ENCODE assay signal across 27 mouse cellular contexts in the genomic region with DNA sequence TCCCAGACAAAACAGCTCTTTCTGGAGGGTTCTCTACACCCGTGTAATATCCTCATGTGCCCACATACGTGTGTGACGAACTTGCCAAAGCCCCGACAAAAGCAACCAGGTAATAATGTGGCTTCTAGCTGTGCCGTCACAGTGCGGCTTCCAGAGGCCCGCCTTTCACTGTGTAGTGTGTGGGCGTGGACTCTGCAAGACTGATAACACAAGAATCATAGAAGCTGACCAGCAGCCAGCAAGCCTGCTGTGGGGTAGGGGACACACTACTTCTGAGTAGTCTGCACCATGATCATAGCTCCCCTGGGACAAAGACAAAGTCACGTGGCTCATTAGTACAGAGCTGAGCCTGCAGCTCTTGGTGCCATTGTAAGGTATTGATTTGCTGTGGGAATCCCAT. TPM values are rescaled to one million over a fixed set of nuclear protein-coding genes. Genes with fewer than 3 reads are reported as not detected.
DNase-seq lines count a peak whose midpoint lies in the region; ATAC-seq lines count a peak whose summit lies in the region.
"Had no signal": no experiment of that assay in that cellular context is flagged by ENCODE, and none has a peak within 500 bp of the region (broad histone marks: within the 10 kb centered on the region; RNA-seq: fewer than 3 reads in every experiment).

No protein-coding gene starts in this region.

- no peaks in the 10 kb centered on the region for H3K9me3 ChIP-seq in heart, embryonic 14.5 days (ENCODE audit: control insufficient read depth, low read length)
- no peaks in the 10 kb centered on the region for H3K9me3 ChIP-seq in liver, embryonic 13.5 days (replicated peaks)
- H3K9me3 ChIP-seq in liver, embryonic 11.5 days (ENCODE audit: control insufficient read depth, low read length) = no peaks in the 10 kb centered on the region
- H3K9me3 ChIP-seq: forebrain, embryonic 12.5 days; hindbrain, embryonic 12.5 days; limb, embryonic 10.5 days; limb, embryonic 15.5 days; liver, embryonic 15.5 days; midbrain, embryonic 12.5 days had no signal

- peaks cover 3 to 10% of the 10 kb centered on the region in 2 experiments; a peak in 3 of 4 replicates for H3K4me1 ChIP-seq in heart, embryonic 14.5 days (ENCODE audit: control insufficient read depth in 2 of 2, insufficient read depth in 2 of 2, low read length in 2 of 2)
- peaks cover 12% of the 10 kb centered on the region for H3K4me1 ChIP-seq in liver, embryonic 13.5 days (replicated peaks)
- no peaks in the 10 kb centered on the region for H3K4me1 ChIP-seq in liver, embryonic 11.5 days (replicated peaks; ENCODE audit: control insufficient read depth, insufficient read depth, low read length)
- H3K4me1 ChIP-seq: forebrain, embryonic 12.5 days; hindbrain, embryonic 12.5 days; limb, embryonic 10.5 days; limb, embryonic 15.5 days; midbrain, embryonic 12.5 days had no signal

- WGBS in heart, embryonic 14.5 days = 58% methylated on average over 9 of the region's 9 CpGs
- WGBS in liver, embryonic 13.5 days (ENCODE audit: insufficient replicate concordance) = 64% methylated on average over 9 of the region's 9 CpGs
- 83% methylated on average over 9 of the region's 9 CpGs for WGBS in liver, embryonic 11.5 days

- H3K4me3 ChIP-seq in heart, embryonic 14.5 days (ENCODE audit: control insufficient read depth in 1 of 2, insufficient read depth in 1 of 2, low read depth in 1 of 2, low read length in 2 of 2) = no peak overlapping the region
- no peak overlapping the region for H3K4me3 ChIP-seq in liver, embryonic 13.5 days (replicated peaks)
- no peak overlapping the region for H3K4me3 ChIP-seq in liver, embryonic 11.5 days (ENCODE audit: low read depth, low read length)
- H3K4me3 ChIP-seq: forebrain, embryonic 12.5 days; hindbrain, embryonic 12.5 days; limb, embryonic 10.5 days; limb, embryonic 15.5 days; liver, embryonic 15.5 days; midbrain, embryonic 12.5 days; myocyte had no signal

- 0 out of 2 replicates have a peak, but pooled peaks have one; percentile 58 for ATAC-seq in heart, embryonic 14.5 days (ENCODE audit: insufficient number of reproducible peaks, insufficient read depth, low FRiP score, low read depth)
- peak; percentile 29; the same call in 1 of the 2 replicates for ATAC-seq in liver, embryonic 13.5 days (ENCODE audit: low read depth)
- ATAC-seq in liver, embryonic 11.5 days (replicated peaks; ENCODE audit: low FRiP score) = no peak
- peak; percentile 24; the same call in 1 of the 2 replicates for ATAC-seq in megakaryocyte-erythroid progenitor cell, adult 5-6 weeks (replicated peaks; ENCODE audit: low FRiP score, low TSS enrichment, poor library complexity, severe bottlenecking)
- ATAC-seq: forebrain, postnatal 0 days; intestine, embryonic 16.5 days had no signal

- H3K4me2 ChIP-seq in heart, embryonic 14.5 days (ENCODE audit: low read length) = no peak overlapping the region
- no peak overlapping the region for H3K4me2 ChIP-seq in liver, embryonic 13.5 days
- H3K4me2 ChIP-seq in liver, embryonic 11.5 days = no peak overlapping the region
- H3K4me2 ChIP-seq: forebrain, embryonic 12.5 days; heart, embryonic 11.5 days; hindbrain, embryonic 12.5 days; limb, embryonic 15.5 days; liver, embryonic 15.5 days; lung, embryonic 14.5 days; midbrain, embryonic 12.5 days had no signal

- peaks cover 90% of the 10 kb centered on the region for H3K36me3 ChIP-seq in heart, embryonic 14.5 days (ENCODE audit: control insufficient read depth, insufficient read depth, low read length)
- H3K36me3 ChIP-seq in liver, embryonic 13.5 days = peaks cover 34% of the 10 kb centered on the region
- H3K36me3 ChIP-seq in liver, embryonic 11.5 days (ENCODE audit: control insufficient read depth, insufficient read depth, low read length) = peaks cover 15% of the 10 kb centered on the region

- DNase-seq in heart, adult 8-10 months (ENCODE audit: low spot score) = no peak
- DNase-seq in liver, embryonic 13.5 days = no peak
- no peak for DNase-seq in liver, embryonic 11.5 days (ENCODE audit: low spot score)
- DNase-seq in thymus, postnatal 25 days = no peak
- no peak for DNase-seq in thymus, postnatal 14 days
- DNase-seq: adrenal gland, adult 2 months; adrenal gland, postnatal 36 days; cerebellum, adult 2 months; cerebellum, postnatal 14 days; forebrain, postnatal 0 days; kidney, adult 8-10 months; layer of hippocampus, postnatal 36 days; lung, embryonic 14.5 days; lung, postnatal 14 days; thymus, postnatal 36 days had no signal

- peak overlapping the region in 1 of 2 experiments; percentile 28; a peak in 1 of 4 replicates for H3K27ac ChIP-seq in heart, embryonic 14.5 days (replicated peaks in 1 of 2; ENCODE audit: control insufficient read depth in 1 of 2, insufficient read depth in 1 of 2, low read depth in 2 of 2, low read length in 2 of 2)
- no peak overlapping the region for H3K27ac ChIP-seq in liver, embryonic 13.5 days
- no peak overlapping the region for H3K27ac ChIP-seq in liver, embryonic 11.5 days (ENCODE audit: low read depth, low read length)
- H3K27ac ChIP-seq: forebrain, embryonic 12.5 days; hindbrain, embryonic 12.5 days; kidney, postnatal 0 days; limb, embryonic 10.5 days; limb, embryonic 15.5 days; liver, embryonic 15.5 days; midbrain, embryonic 12.5 days had no signal

- H3K27me3 ChIP-seq in heart, embryonic 14.5 days (ENCODE audit: control insufficient read depth, insufficient read depth, low read length) = no peaks in the 10 kb centered on the region
- H3K27me3 ChIP-seq in liver, embryonic 13.5 days = no peaks in the 10 kb centered on the region
- no peaks in the 10 kb centered on the region for H3K27me3 ChIP-seq in liver, embryonic 11.5 days (replicated peaks; ENCODE audit: control insufficient read depth, insufficient read depth, low read length)
- H3K27me3 ChIP-seq: forebrain, embryonic 12.5 days; hindbrain, embryonic 12.5 days; limb, embryonic 15.5 days; liver, embryonic 15.5 days; midbrain, embryonic 12.5 days had no signal

- no peak overlapping the region for H3K9ac ChIP-seq in heart, embryonic 14.5 days (ENCODE audit: low read length)
- H3K9ac ChIP-seq in liver, embryonic 13.5 days = no peak overlapping the region
- no peak overlapping the region for H3K9ac ChIP-seq in liver, embryonic 11.5 days (ENCODE audit: low read depth, low read length)
- H3K9ac ChIP-seq: forebrain, embryonic 12.5 days; forebrain, postnatal 0 days; hindbrain, embryonic 12.5 days; limb, embryonic 15.5 days; liver, embryonic 15.5 days; lung, embryonic 14.5 days; midbrain, embryonic 12.5 days had no signal

RNA-seq across cellular contexts. Expression of gene Atf1, which starts 41.4 kb away (rescaled TPM):
- 36.8 and 37.1 TPM in 2 replicates for polyA plus RNA-seq in heart, embryonic 14.5 days (2014; fragmentation: Nextera tagmentation; extraction: Ambion mirVana)
- total RNA-seq in heart, adult 8-10 months (2022) = 10 to 100 TPM; 51.7 to 67.5 (median 61.6) TPM
- 46.5 and 51.3 TPM in 2 replicates for polyA plus RNA-seq in liver, embryonic 13.5 days (2015; fragmentation: Nextera tagmentation; extraction: Ambion mirVana)
- 62.9 and 65.3 TPM in 2 replicates for polyA plus RNA-seq in liver, embryonic 11.5 days (2014; fragmentation: Nextera tagmentation; extraction: Ambion mirVana)
- total RNA-seq in megakaryocyte-erythroid progenitor cell, adult 5-6 weeks (2014; fragmentation: Nextera tagmentation) = 82.7 and 87.7 TPM in 2 replicates
- total RNA-seq in megakaryocyte-erythroid progenitor cell, adult 5-6 weeks (2017) = 94.7 and 123 TPM in 2 replicates
